Mouse (Mus musculus) neural tube, embryonic 11.5 days (tissue): ENCODE measurements around the gene Ncf2. TPM values are rescaled to one million over a fixed set of nuclear protein-coding genes. Genes with fewer than 3 reads are reported as not detected.
A peak's percentile ranks its signal among the peaks of the same experiment; 100 is the strongest.

ENCODE experiments used
- ATAC-seq: fragments of 200-750 bp; cut with Nextera tagmentation; 2 replicates; pipeline ENCODE4 v1.8.0; 2017; ENCODE audit warnings: moderate number of reproducible peaks, mild to moderate bottlenecking, moderate TSS enrichment, moderate library complexity; ENCODE audit not compliant: insufficient read depth, low FRiP score, low TSS enrichment
- DNase-seq: peaks from one replicate; pipeline ENCODE4 v3.0.0-alpha.2; 2015; ENCODE audit warnings: low spot score
- H3K27ac ChIP-seq: fragments of 300-500 bp; sonication (generic); 2 replicates; pipeline ENCODE4 v1.5.1; 2014; ENCODE audit warnings: low read depth, mild to moderate bottlenecking, low read length
- H3K27me3 ChIP-seq: fragments of 300-500 bp; sonication (generic); 2 replicates; pipeline ENCODE4 v1.6.1; 2014; ENCODE audit warnings: mild to moderate bottlenecking, low read length, mixed read lengths; ENCODE audit not compliant: control insufficient read depth, insufficient read depth
- H3K36me3 ChIP-seq: fragments of 300-500 bp; sonication (generic); 2 replicates; pipeline ENCODE4 v1.6.1; 2014; ENCODE audit warnings: mild to moderate bottlenecking, low read length, moderate library complexity, mixed read lengths; ENCODE audit not compliant: control insufficient read depth, insufficient read depth
- H3K4me1 ChIP-seq: fragments of 300-500 bp; sonication (generic); 2 replicates; pipeline ENCODE4 v1.6.1; 2014; ENCODE audit warnings: low read length, mixed read lengths; ENCODE audit not compliant: control insufficient read depth, insufficient read depth
- H3K4me2 ChIP-seq: fragments of 300-500 bp; sonication (generic); 2 replicates; pipeline ENCODE4 v1.6.1; 2014; ENCODE audit warnings: low read depth, mild to moderate bottlenecking, moderate library complexity
- H3K4me3 ChIP-seq: fragments of 300-500 bp; sonication (generic); 2 replicates; pipeline ENCODE4 v1.5.1; 2014; ENCODE audit warnings: low read depth, low read length
- H3K9ac ChIP-seq: fragments of 300-500 bp; sonication (generic); 2 replicates; pipeline ENCODE4 v1.6.1; 2014; ENCODE audit warnings: mild to moderate bottlenecking, low read length
- H3K9me3 ChIP-seq: fragments of 300-500 bp; sonication (generic); 2 replicates; pipeline ENCODE4 v1.6.1; 2016; ENCODE audit warnings: low read length; ENCODE audit not compliant: control insufficient read depth
- WGBS: fragments of 180-500 bp; shearing (Covaris S2); extraction: QIAGEN DNeasy Blood & Tissue Kit; methylation state at CpG from one replicate; pipeline ENCODE4 v1.1.7; 2014; 5-methylcytosine and 5-hydroxymethylcytosine counted together
- polyA plus RNA-seq: library from polyadenylated mRNA; unstranded; fragments of >200 nt; fragmentation: Nextera tagmentation; extraction: Ambion mirVana; gene quantifications from 2 replicates; pipeline ENCODE4 v1.2.1, GENCODE M21; 2014

Gene Ncf2
- 3.8 and 5.9 TPM in 2 replicates for polyA plus RNA-seq

GRCm38 (mm10) chr1:152799897-152800296, at the start of gene Ncf2:
Gene Ncf2 (plus strand): TSS chr1:152800194.
- Histone ChIP-seq H3K4me3 (no peak within 1 kb of the TSS), H3K4me1 (no peaks in the 10 kb centered on the region), H3K36me3 (no peaks in the 10 kb centered on the region), H3K9me3 (no peaks in the 10 kb centered on the region), H3K9ac (no peak within 1 kb of the TSS), H3K4me2 (no peak within 1 kb of the TSS), H3K27me3 (no peaks in the 10 kb centered on the region), H3K27ac (no peak within 1 kb of the TSS)
- WGBS = 11% methylated on average over 2 of the region's 2 CpGs
- DNase-seq (no peak), ATAC-seq (no peak)

- H3K4me2 ChIP-seq = no peak within 1 kb of the TSS
- H3K4me3 ChIP-seq = no peak within 1 kb of the TSS
- H3K9ac ChIP-seq = no peak within 1 kb of the TSS
- no peak within 1 kb of the TSS for H3K27ac ChIP-seq
- ATAC-seq = no peak
- H3K4me1 ChIP-seq = no peaks in the 10 kb centered on the region
- DNase-seq = no peak
- no peaks in the 10 kb centered on the region for H3K36me3 ChIP-seq
- H3K9me3 ChIP-seq = no peaks in the 10 kb centered on the region
- H3K27me3 ChIP-seq = no peaks in the 10 kb centered on the region
- 66% methylated on average over 13 of the region's 13 CpGs for WGBS
These were observed 49.6 kb upstream of the Ncf2 start, which contains the start of gene Apobec4 for GRCm38 (mm10) chr1:152750312-152750965. Gene Apobec4 (plus strand): TSS chr1:152750551.

GRCm38 (mm10) chr1:152761791-152762190, 38.2 kb upstream of the Ncf2 start:
- no peaks in the 10 kb centered on the region for H3K27me3 ChIP-seq
- no peaks in the 10 kb centered on the region for H3K36me3 ChIP-seq
- 92% methylated on average over 2 of the region's 2 CpGs for WGBS

GRCm38 (mm10) chr1:152766032-152766772, 33.8 kb upstream of the Ncf2 start, which contains the start of the genes Rgl1 and Arpc5:
Gene Rgl1 (minus strand): TSS chr1:152766351.
Gene Arpc5 (plus strand): TSS chr1:152766542.
- ATAC-seq (peak; percentile 95), DNase-seq (peak; percentile 99)
- peak within 1 kb of the TSS; percentile 93 for H3K4me3 ChIP-seq
- H3K4me1 ChIP-seq = peaks cover 6% of the 10 kb centered on the region; the same call in 1 of the 2 replicates
- H3K9ac ChIP-seq = peak within 1 kb of the TSS; percentile 85
- H3K9me3 ChIP-seq = no peaks in the 10 kb centered on the region
- H3K27me3 ChIP-seq = no peaks in the 10 kb centered on the region
- under 1% methylated on average over 85 of the region's 86 CpGs for WGBS
- H3K27ac ChIP-seq = peak within 1 kb of the TSS; percentile 78
- peak within 1 kb of the TSS; percentile 90 for H3K4me2 ChIP-seq
- H3K36me3 ChIP-seq = no peaks in the 10 kb centered on the region

More at GRCm38 (mm10) chr1:152761791-152762190, 38.2 kb upstream of the Ncf2 start:
- no peak for ATAC-seq
- Histone ChIP-seq H3K9me3 (no peaks in the 10 kb centered on the region), H3K4me1 (peaks cover 6% of the 10 kb centered on the region; the same call in 1 of the 2 replicates), H3K9ac (no peak overlapping the region), H3K27ac (no peak overlapping the region), H3K4me3 (no peak overlapping the region), H3K4me2 (no peak overlapping the region)
- no peak for DNase-seq

GRCm38 (mm10) chr1:152766804-152767748, 32.9 kb upstream of the Ncf2 start:
- 1% methylated on average over 58 of the region's 60 CpGs for WGBS
- peak overlapping the region; percentile 78 for H3K4me2 ChIP-seq
- H3K9me3 ChIP-seq = no peaks in the 10 kb centered on the region
- H3K4me3 ChIP-seq = peak overlapping the region; percentile 93
- H3K36me3 ChIP-seq = no peaks in the 10 kb centered on the region
- peak overlapping the region; percentile 85 for H3K9ac ChIP-seq
- ATAC-seq (peak; percentile 67), DNase-seq (peak; percentile 41)
- peaks cover 6% of the 10 kb centered on the region; the same call in 1 of the 2 replicates for H3K4me1 ChIP-seq
- no peaks in the 10 kb centered on the region for H3K27me3 ChIP-seq
- H3K27ac ChIP-seq = peak overlapping the region; percentile 78

GRCm38 (mm10) chr1:152767749-152768488, 32.1 kb upstream of the Ncf2 start:
- Histone ChIP-seq H3K27me3 (no peaks in the 10 kb centered on the region), H3K4me1 (peaks cover 6% of the 10 kb centered on the region; the same call in 1 of the 2 replicates), H3K4me2 (peak overlapping the region; percentile 78), H3K9me3 (no peaks in the 10 kb centered on the region), H3K9ac (no peak overlapping the region), H3K27ac (no peak overlapping the region), H3K36me3 (no peaks in the 10 kb centered on the region; the same call in 1 of the 2 replicates), H3K4me3 (peak overlapping the region; percentile 93)
- 0 out of 2 replicates have a peak, but pooled peaks have one; percentile 18 for ATAC-seq
- DNase-seq = peak; percentile 79
- WGBS = 8% methylated on average over 5 of the region's 5 CpGs

GRCm38 (mm10) chr1:152771016-152771415, 29.0 kb upstream of the Ncf2 start:
- ATAC-seq (no peak), DNase-seq (no peak)
- no peaks in the 10 kb centered on the region for H3K27me3 ChIP-seq
- H3K4me3 ChIP-seq = no peak overlapping the region
- no peak overlapping the region for H3K27ac ChIP-seq
- H3K36me3 ChIP-seq = no peaks in the 10 kb centered on the region; the same call in none of the 2 replicates
- no peaks in the 10 kb centered on the region; the same call in 1 of the 2 replicates for H3K4me1 ChIP-seq
- no peak overlapping the region for H3K9ac ChIP-seq
- H3K4me2 ChIP-seq = no peak overlapping the region
- WGBS = 91% methylated on average over 9 of the region's 9 CpGs
- H3K9me3 ChIP-seq = no peaks in the 10 kb centered on the region
